Mouse (Mus musculus) hindbrain, embryonic 11.5 days (tissue): Measurements from ENCODE around the gene Mis18a. TPM values are rescaled to one million over a fixed set of nuclear protein-coding genes. Genes with fewer than 3 reads are reported as not detected.

Experiments used
- ATAC-seq: fragments of 200-750 bp; cut with Nextera tagmentation; 2 replicates; pipeline ENCODE4 v1.8.0; 2017; ENCODE audit warnings: mild to moderate bottlenecking, moderate TSS enrichment, moderate library complexity; ENCODE audit not compliant: low FRiP score
- DNase-seq: peaks from one replicate; pipeline ENCODE4 v3.0.0-alpha.2; 2015; ENCODE audit warnings: low spot score
- H3K27ac ChIP-seq: fragments of 300-500 bp; sonication (generic); 2 replicates; pipeline ENCODE4 v1.5.1; 2014; ENCODE audit warnings: mild to moderate bottlenecking, low read depth, low read length
- H3K27me3 ChIP-seq: fragments of 300-500 bp; sonication (generic); 2 replicates; pipeline ENCODE4 v1.6.1; 2014; ENCODE audit warnings: mild to moderate bottlenecking, low read length, moderate library complexity, mixed read lengths; ENCODE audit not compliant: control insufficient read depth, insufficient read depth
- H3K36me3 ChIP-seq: fragments of 300-500 bp; sonication (generic); 2 replicates; pipeline ENCODE4 v1.6.1; 2014; ENCODE audit warnings: mild to moderate bottlenecking, low read length, moderate library complexity, mixed read lengths; ENCODE audit not compliant: control insufficient read depth, insufficient read depth
- H3K4me1 ChIP-seq: fragments of 300-500 bp; sonication (generic); replicated peaks from 2 replicates; pipeline ENCODE4 v1.6.1; 2014; ENCODE audit warnings: low read length, mixed read lengths; ENCODE audit not compliant: control insufficient read depth, insufficient read depth
- H3K4me2 ChIP-seq: fragments of 300-500 bp; sonication (generic); replicated peaks from 2 replicates; pipeline ENCODE4 v1.6.1; 2014; ENCODE audit warnings: mild to moderate bottlenecking, low read depth, low read length
- H3K4me3 ChIP-seq: fragments of 300-500 bp; sonication (generic); 2 replicates; pipeline ENCODE4 v1.5.1; 2014; ENCODE audit warnings: low read depth, low read length
- H3K9ac ChIP-seq: fragments of 300-500 bp; sonication (generic); 2 replicates; pipeline ENCODE4 v1.6.1; 2014; ENCODE audit warnings: low read depth, low read length
- H3K9me3 ChIP-seq: fragments of 300-500 bp; sonication (generic); 2 replicates; pipeline ENCODE4 v1.6.1; 2016; ENCODE audit warnings: low read length; ENCODE audit not compliant: control insufficient read depth
- WGBS: fragments of 180-500 bp; shearing (Covaris S2); extraction: QIAGEN DNeasy Blood & Tissue Kit; methylation state at CpG from one replicate; pipeline ENCODE4 v1.1.7; 2014; 5-methylcytosine and 5-hydroxymethylcytosine counted together
- polyA plus RNA-seq: library from polyadenylated mRNA; unstranded; fragments of >200 nt; fragmentation: Nextera tagmentation; extraction: Ambion mirVana; gene quantifications from 2 replicates; pipeline ENCODE4 v1.2.1, GENCODE M21; 2014

The Mis18a gene
- polyA plus RNA-seq, 1 experiment from 2014 or later, result 82.9 TPM

DNA sequence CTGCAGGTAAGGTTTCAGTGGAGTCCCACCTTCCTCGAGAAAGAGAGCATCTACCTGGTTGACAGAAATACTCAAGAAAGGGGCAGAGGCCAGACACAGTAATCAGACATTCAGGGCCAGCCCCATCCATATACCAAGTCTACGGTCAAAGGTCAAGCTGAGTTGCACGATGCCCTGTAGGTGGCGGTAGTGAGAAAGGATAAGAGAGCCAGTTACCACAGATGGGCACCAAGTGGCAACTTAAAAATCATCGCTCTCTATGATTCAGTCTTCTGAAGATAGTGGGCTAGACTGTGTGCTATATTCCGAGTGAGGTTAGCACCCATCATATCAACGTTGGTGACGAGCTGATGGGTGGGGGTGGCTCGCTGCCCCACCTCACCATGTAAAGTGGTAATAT, 32.5 kb downstream of the Mis18a start:
- Histone ChIP-seq H3K36me3 (no peaks in the 10 kb centered on the region), H3K9me3 (no peaks in the 10 kb centered on the region), H3K27me3 (no peaks in the 10 kb centered on the region), H3K4me3 (no peak overlapping the region), H3K4me1 (no peaks in the 10 kb centered on the region), H3K9ac (no peak overlapping the region), H3K4me2 (no peak overlapping the region), H3K27ac (no peak overlapping the region)
- DNase-seq, result peak; percentile 68
- ATAC-seq, result no peak
- WGBS, result 62% methylated on average over 9 of the region's 9 CpGs

GRCm38 (mm10) chr16:90693625-90694024, 33.6 kb downstream of the Mis18a start:
- DNase-seq (no peak), ATAC-seq (no peak)
- H3K4me2 ChIP-seq, result no peak overlapping the region
- no peaks in the 10 kb centered on the region for H3K4me1 ChIP-seq
- H3K27me3 ChIP-seq, result no peaks in the 10 kb centered on the region
- H3K4me3 ChIP-seq, result no peak overlapping the region
- 94% methylated on average over 5 of the region's 5 CpGs for WGBS
- H3K36me3 ChIP-seq, result no peaks in the 10 kb centered on the region
- H3K27ac ChIP-seq, result no peak overlapping the region
- H3K9me3 ChIP-seq, result no peaks in the 10 kb centered on the region
- H3K9ac ChIP-seq, result no peak overlapping the region

GRCm38 (mm10) chr16:90692704-90693385, 34.4 kb downstream of the Mis18a start:
- Histone ChIP-seq H3K4me3 (no peak overlapping the region), H3K4me1 (no peaks in the 10 kb centered on the region), H3K9ac (no peak overlapping the region), H3K36me3 (no peaks in the 10 kb centered on the region), H3K4me2 (no peak overlapping the region), H3K9me3 (no peaks in the 10 kb centered on the region), H3K27ac (no peak overlapping the region), H3K27me3 (no peaks in the 10 kb centered on the region)
- WGBS, result 77% methylated on average over 15 of the region's 15 CpGs
- DNase-seq (no peak), ATAC-seq (no peak)

GRCm38 (mm10) chr16:90687687-90688263, 39.4 kb downstream of the Mis18a start:
- Histone ChIP-seq H3K4me2 (no peak overlapping the region), H3K27ac (no peak overlapping the region), H3K4me1 (no peaks in the 10 kb centered on the region), H3K9ac (no peak overlapping the region), H3K4me3 (no peak overlapping the region), H3K27me3 (no peaks in the 10 kb centered on the region), H3K36me3 (no peaks in the 10 kb centered on the region), H3K9me3 (no peaks in the 10 kb centered on the region)
- ATAC-seq (no peak), DNase-seq (no peak)
- 79% methylated on average over 12 of the region's 12 CpGs for WGBS

DNA sequence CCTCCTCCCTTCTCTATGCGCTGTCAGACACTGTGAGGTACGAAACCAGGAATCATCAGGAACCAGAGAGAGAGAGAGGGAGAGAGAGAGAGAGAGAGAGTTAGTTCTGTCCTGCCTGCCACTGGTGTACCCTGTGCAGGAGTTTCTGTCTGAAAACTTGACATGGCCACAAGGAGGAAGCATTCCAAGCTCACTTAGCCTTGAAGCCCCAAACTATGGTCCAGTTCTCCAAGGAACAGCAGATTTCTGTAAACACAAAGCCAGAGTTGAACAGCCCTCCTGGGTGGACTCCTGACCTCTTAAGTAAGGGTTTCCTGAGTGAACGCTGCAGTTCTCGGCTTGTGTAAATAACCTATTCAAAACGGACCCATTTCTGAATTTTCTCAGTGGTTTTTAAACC, 40.2 kb downstream of the Mis18a start:
- 55% methylated on average over 5 of the region's 5 CpGs for WGBS
- Histone ChIP-seq H3K4me3 (no peak overlapping the region), H3K9me3 (no peaks in the 10 kb centered on the region), H3K9ac (no peak overlapping the region), H3K36me3 (no peaks in the 10 kb centered on the region), H3K4me2 (no peak overlapping the region), H3K27ac (no peak overlapping the region), H3K4me1 (no peaks in the 10 kb centered on the region), H3K27me3 (no peaks in the 10 kb centered on the region)
- DNase-seq (no peak), ATAC-seq (no peak)

DNA sequence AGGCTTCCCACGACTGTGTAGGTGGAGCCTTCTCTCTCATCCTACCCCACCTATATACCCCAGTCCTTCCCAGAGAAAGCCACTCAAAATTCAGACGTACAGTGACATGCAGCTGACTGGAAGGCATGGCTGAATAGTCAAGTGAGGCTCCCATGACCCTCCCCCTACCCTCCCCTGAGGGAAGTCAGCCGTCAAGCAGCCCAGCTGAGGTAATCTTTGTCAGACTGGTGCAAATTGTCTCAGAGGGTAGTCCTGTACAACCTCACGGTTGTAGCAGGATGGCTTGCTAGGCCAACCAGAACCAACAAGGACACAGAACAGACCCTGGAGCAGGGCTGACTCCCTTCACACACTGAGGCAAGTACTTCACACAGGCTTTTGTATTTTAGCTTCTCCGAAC, 43.1 kb downstream of the Mis18a start:
- WGBS, result 64% methylated on average over 5 of the region's 5 CpGs
- no peaks in the 10 kb centered on the region for H3K36me3 ChIP-seq
- H3K4me1 ChIP-seq, result no peaks in the 10 kb centered on the region
- H3K9ac ChIP-seq, result no peak overlapping the region
- H3K27ac ChIP-seq, result no peak overlapping the region
- no peak overlapping the region for H3K4me2 ChIP-seq
- ATAC-seq (no peak), DNase-seq (peak; percentile 31)
- no peak overlapping the region for H3K4me3 ChIP-seq
- no peaks in the 10 kb centered on the region for H3K9me3 ChIP-seq
- H3K27me3 ChIP-seq, result no peaks in the 10 kb centered on the region

DNA sequence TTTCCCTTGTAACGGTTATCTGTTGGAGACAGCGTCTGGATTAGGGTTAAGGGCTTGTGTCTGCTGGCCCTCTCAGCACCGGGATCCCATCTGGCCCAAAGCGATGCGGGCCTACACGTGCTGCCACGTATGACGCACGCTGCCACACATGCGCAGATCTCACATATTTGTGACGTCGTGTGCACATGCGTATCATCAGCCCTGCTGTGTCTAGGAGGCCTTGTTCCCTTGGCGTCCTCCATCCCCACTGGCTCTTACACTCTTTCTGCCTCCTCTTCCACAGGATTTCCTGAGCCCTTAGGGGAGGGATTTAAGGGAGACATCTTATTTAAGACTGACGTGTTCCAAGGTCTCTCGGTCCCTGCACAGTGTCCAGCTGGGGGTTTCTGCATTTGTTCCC, 47.2 kb downstream of the Mis18a start:
- Histone ChIP-seq H3K9ac (no peak overlapping the region), H3K27ac (no peak overlapping the region), H3K27me3 (no peaks in the 10 kb centered on the region), H3K4me1 (no peaks in the 10 kb centered on the region), H3K4me2 (no peak overlapping the region), H3K4me3 (no peak overlapping the region), H3K9me3 (no peaks in the 10 kb centered on the region), H3K36me3 (no peaks in the 10 kb centered on the region)
- ATAC-seq, result no peak
- DNase-seq, result no peak
- WGBS, result 88% methylated on average over 16 of the region's 16 CpGs

GRCm38 (mm10) chr16:90678820-90679219, 48.4 kb downstream of the Mis18a start:
- no peaks in the 10 kb centered on the region for H3K9me3 ChIP-seq
- H3K4me2 ChIP-seq, result no peak overlapping the region
- no peak overlapping the region for H3K27ac ChIP-seq
- no peaks in the 10 kb centered on the region for H3K4me1 ChIP-seq
- no peaks in the 10 kb centered on the region for H3K36me3 ChIP-seq
- no peak overlapping the region for H3K9ac ChIP-seq
- H3K4me3 ChIP-seq, result no peak overlapping the region
- DNase-seq (no peak), ATAC-seq (no peak)
- WGBS, result 93% methylated on average over 3 of the region's 3 CpGs
- no peaks in the 10 kb centered on the region for H3K27me3 ChIP-seq

DNA sequence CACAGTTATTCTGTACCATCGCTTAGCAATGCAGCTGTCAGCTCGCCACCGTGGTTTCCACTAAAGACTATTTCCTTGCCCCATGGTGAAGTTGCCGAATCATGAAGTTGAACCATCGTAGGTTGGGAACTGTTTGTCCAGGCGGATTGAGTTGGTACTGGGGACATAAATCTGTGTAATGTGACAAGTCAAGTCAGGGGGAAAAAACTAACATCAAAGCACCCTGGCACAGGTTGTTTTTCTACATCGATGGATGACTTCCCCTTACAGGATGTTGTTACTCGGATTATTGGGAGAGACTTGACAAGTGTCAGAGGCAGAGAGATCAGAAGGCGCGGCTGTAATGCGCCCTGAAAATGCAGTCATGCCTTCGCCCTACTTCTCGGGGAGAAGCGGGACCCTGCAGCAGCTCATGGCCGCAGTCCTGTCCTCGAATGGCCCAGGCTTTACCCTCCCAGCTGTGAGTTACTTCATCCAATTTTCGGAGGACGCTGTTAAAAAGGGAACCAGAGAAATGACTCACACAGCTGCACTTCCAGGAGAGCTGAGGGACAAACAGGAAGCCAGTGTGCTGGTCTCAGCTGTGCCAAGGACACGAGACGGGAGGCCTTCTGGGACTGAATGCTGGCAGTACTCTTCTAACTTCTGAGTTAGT, 50.2 kb downstream of the Mis18a start:
- DNase-seq (no peak), ATAC-seq (no peak)
- Histone ChIP-seq H3K9me3 (no peaks in the 10 kb centered on the region), H3K9ac (no peak overlapping the region), H3K4me1 (no peaks in the 10 kb centered on the region), H3K36me3 (no peaks in the 10 kb centered on the region), H3K4me2 (no peak overlapping the region), H3K4me3 (no peak overlapping the region), H3K27me3 (no peaks in the 10 kb centered on the region), H3K27ac (no peak overlapping the region)
- 79% methylated on average over 20 of the region's 20 CpGs for WGBS
